Mouse (Mus musculus) liver (tissue): Measurements from ENCODE around the gene Lmnb2.

ENCODE experiments used
- DNase-seq: peaks from one replicate; pipeline ENCODE4 v3.0.0-alpha.2; 2020; ENCODE audit warnings: mixed read lengths

Gene Lmnb2

GRCm38 (mm10) chr10:80946684-80947437 lies 28.8 kb upstream of the Lmnb2 start:
- DNase-seq: no peak

GRCm38 (mm10) chr10:80944231-80944630 lies 26.2 kb upstream of the Lmnb2 start:
- no peak for DNase-seq

- DNase-seq: no peak
Observed at GRCm38 (mm10) chr10:80943701-80944100, 25.7 kb upstream of the Lmnb2 start.

- DNase-seq: no peak
Observed at GRCm38 (mm10) chr10:80942919-80943318, 24.9 kb upstream of the Lmnb2 start.

- no peak for DNase-seq
Observed at GRCm38 (mm10) chr10:80940988-80941347, 22.9 kb upstream of the Lmnb2 start.

GRCm38 (mm10) chr10:80940320-80940987 lies 22.4 kb upstream of the Lmnb2 start:
- DNase-seq: no peak

GRCm38 (mm10) chr10:80939671-80940070 lies 21.6 kb upstream of the Lmnb2 start:
- DNase-seq: peak; percentile 89

- peak; percentile 40 for DNase-seq
Observed at GRCm38 (mm10) chr10:80938831-80939550, 20.9 kb upstream of the Lmnb2 start.

GRCm38 (mm10) chr10:80937646-80938045 lies 19.6 kb upstream of the Lmnb2 start:
- DNase-seq: no peak

GRCm38 (mm10) chr10:80936810-80937164 lies 18.7 kb upstream of the Lmnb2 start:
- no peak for DNase-seq

- DNase-seq: peak; percentile 60
Observed at GRCm38 (mm10) chr10:80936135-80936809, 18.2 kb upstream of the Lmnb2 start.

GRCm38 (mm10) chr10:80935698-80936097 lies 17.7 kb upstream of the Lmnb2 start:
- no peak for DNase-seq

GRCm38 (mm10) chr10:80935241-80935640 lies 17.2 kb upstream of the Lmnb2 start:
- DNase-seq: no peak

GRCm38 (mm10) chr10:80934136-80934985 lies 16.3 kb upstream of the Lmnb2 start:
- DNase-seq: no peak

GRCm38 (mm10) chr10:80933421-80933979 lies 15.5 kb upstream of the Lmnb2 start:
- DNase-seq: no peak

- no peak for DNase-seq
Observed at GRCm38 (mm10) chr10:80932700-80933420, 14.8 kb upstream of the Lmnb2 start.

- no peak for DNase-seq
Observed at GRCm38 (mm10) chr10:80932206-80932605, 14.2 kb upstream of the Lmnb2 start.

GRCm38 (mm10) chr10:80931695-80932094 lies 13.7 kb upstream of the Lmnb2 start:
- no peak for DNase-seq

- no peak for DNase-seq
Observed at GRCm38 (mm10) chr10:80931153-80931671, 13.2 kb upstream of the Lmnb2 start.

GRCm38 (mm10) chr10:80930361-80931152 lies 12.5 kb upstream of the Lmnb2 start:
- DNase-seq: no peak
